Mouse (Mus musculus) kidney, adult 8-10 months (tissue): ENCODE results near the gene Gal3st1.
"Not testable (repeated sequence)": the region's sequence is repeated elsewhere in the genome, so short reads cannot be mapped to it uniquely, and the experiment has no call there.

Experiments
- DNase-seq, 2 experiments: peaks; one replicate each; pipeline ENCODE4 v3.0.0; 2022

Gene Gal3st1

DNA sequence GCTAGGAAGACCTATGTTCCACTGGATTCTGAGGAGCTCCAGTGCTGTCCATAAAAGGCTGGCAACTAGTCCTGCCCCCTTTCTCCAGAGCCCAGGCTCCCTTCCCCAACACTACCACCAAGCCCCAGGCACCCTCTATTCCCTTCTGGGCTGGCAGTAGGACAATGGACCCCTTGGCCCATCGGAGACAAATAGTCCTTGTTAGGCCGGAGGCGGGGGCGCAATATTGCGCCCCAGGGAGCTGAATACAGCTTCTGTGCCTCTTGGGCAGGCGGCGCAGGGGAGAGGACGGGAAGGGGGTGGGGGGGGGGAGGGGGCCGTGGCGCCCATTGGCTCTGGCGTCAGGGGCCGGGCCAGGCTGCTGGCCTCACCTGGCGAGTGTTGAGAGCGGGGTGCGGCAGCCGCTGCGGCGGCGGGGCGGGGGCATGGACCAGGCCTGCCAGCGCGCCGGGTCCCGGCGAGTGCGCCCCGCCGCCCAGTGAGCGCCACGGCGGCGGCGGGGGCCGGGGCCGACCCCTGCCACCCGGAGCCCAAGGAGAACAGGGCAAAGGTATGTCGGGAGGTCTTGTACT lies at the start of gene Gal3st1:
TSS of gene Gal3st1 (plus strand) at position 346 of the 572 bp plus-strand sequence.
- DNase-seq, result peak; percentile 55 to 61

DNA sequence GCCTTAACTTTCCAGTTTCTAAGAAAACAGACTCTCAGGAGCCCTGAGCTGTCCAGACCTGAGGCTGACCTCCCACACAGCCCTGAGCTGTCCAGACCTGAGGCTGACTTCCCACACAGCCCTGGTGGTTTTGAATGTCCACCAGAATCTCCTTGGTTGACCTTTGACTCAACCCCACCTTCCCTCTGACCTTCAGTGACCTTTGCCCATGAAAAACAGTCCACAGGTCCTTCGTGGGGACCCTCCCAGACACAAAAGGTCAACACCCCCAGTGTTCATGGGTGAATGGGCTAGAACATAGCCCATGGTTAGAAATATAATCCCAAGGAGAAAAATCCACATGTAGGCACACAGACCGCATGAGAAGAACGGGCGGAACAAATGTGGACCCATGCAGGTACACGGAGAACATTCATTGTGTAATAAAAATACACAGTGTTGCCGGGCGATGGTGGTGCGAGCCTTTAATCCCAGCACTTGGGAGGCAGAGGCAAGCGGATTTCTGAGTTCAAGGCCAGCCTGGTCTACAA lies 49.6 kb upstream of the Gal3st1 start:
- peak; percentile 54 to 67 for DNase-seq

DNA sequence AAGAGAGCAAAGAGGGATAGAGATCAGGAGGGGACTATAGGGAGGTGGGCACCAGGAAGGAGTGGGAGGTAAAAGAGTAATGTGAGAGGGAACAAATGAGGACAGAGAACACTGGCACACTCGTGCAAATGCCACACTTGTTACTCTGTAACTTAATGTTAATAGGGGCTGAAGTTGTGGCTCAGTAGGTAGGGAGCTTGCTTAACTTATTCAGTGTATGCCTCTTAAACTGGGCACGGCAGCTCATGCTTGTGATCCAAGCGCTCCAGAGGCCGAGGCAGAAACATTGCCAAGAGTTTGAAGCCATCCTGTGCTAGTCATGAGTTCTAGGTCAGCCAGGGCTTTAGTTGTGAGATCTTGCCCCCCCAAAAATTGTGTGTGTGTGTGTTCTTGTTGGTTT lies 48.3 kb upstream of the Gal3st1 start:
- peak; percentile 55 to 71 for DNase-seq

DNA sequence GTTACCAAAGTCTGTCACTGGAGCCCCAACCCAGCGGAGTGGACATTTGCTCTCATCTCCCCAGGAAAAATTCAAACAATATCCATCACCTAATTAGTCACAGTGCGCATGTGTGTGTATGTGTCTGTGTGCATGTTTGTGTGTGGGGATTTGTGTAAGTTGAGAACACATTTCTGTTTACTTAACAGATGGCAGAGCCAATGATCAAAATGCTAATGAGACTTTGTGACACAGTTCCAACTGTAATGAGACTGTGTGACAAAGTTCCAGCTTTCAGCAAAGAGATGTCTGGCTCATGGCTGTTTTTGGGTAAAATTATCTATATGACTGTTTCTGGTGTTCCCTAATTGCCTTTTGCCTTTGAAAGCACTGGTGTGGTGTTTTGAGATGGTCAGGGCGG lies 47.1 kb upstream of the Gal3st1 start:
- no peak for DNase-seq

DNA sequence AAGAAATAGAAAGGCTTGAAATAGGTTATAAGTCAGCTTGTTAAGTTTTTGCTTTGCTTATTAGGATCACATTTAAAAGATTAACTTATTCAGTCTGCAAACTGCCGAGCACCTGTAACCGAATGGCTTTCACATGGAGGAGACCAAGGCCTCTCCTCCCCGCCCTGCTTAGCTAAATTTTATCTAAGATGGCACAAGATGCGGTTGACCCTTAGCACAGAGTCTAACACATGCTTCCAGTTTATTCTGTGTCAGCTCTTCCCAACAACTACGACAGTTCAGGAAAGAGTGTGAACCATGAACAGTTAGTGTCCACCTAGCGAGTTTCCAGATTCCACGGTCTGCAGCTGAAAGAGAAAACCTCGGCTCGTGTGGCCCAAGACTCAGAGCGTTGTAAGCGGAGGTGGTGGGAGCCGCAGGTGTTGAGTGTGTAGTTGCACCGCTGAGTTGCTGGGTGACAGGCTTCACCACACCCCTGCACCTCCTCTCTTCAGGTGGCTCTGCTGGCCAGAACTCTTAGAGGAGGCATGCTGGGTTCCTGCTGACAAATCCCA lies 46.0 kb upstream of the Gal3st1 start:
- DNase-seq, result peak; percentile 79 to 90

DNA sequence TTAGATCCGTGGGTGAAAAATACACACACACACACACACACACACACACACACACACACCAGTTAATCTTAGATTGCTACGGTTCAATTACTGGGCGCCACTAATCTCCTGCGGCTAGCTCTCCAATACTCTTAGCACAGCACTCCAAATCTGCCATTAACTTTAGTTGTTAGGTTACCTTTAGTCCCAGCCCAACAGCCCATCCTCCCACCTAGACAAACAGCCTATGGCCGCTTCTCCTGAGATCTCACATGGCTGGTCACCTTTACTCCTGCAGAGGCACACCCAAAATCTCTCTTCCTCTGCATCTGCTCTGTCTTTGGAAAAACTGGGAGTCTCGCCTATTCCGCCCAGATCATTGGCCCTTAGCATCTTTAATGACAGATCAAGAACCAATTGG lies 42.1 kb upstream of the Gal3st1 start:
- peak; percentile 36 to 43 for DNase-seq

DNA sequence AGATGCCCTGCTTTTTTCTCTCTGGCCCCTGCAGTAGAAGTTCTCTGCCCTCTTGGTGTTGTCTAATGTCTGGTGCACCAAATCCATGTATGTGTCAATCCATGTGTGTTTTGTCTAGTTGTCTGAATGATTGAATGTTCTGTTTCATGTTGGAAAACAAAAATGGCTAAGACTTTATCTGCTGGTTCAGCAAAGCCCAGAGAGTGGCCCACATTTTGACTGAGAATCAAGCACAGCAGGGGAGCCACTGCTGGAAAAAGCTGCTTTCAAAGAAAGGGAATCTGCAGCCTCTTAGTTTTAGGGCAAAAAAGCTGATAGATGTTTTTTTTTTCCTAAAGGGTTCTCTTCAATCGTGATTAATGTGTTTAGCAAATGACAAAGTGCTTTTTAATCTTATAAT lies 37.0 kb upstream of the Gal3st1 start:
- no peak for DNase-seq

DNA sequence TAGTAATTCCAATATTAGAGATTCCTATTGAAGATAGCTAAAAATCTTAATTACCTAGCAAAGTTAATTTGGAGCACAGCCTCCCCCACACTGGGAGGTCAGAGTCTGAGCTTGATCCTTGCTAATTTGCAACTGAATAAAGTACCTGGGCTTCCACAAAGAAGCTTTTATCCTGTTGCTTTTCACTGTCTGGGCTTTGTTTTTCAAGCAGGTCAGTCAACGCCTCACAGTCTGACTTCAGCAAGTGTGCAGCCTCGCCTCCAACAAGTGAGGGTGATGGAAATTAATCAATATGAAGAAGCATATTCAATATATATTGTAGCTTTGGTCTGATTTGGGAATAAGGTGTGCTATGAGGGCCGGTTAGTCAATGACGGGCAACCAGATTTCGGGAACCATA lies 28.6 kb upstream of the Gal3st1 start:
- DNase-seq, result not testable (repeated sequence)

DNA sequence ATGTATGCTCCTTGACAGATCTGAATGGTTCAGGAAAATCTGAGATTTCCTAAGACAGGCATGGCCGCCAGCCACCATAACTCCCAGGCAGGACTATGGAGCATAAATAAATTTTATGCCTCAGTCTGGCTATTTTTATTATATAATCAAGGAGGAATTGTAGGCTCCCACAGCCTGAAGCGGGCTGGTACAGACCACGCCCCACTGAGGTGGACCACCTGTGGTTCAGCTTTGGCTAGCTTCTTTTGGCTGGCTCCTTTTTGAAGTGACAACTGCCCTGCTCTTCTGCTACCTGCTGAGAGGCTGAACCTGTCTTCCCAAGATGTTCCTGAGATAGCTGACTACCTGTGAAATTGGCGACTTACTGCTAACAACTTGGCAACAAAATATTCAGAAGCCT lies 28.1 kb upstream of the Gal3st1 start:
- DNase-seq, result not testable (repeated sequence)

DNA sequence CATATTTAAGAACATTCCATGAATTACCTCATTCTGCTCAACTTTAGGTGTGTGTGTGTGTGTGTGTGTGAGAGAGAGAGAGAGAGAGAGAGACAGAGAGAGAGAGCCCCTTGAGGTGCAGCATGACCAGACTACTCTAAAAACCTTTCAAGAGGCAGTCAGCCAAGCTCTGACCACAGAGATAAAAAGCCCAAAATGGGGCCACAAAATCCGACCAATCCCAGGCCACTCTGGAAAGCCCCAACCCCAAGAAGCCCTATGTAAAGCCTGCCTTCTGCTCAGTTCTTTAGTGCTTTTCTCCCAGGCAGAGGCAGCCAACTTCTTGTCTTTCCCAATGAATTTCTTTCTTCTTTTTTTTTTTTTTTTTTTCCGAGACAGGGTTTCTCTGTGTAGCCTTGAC lies 22.5 kb upstream of the Gal3st1 start:
- DNase-seq, result no peak

DNA sequence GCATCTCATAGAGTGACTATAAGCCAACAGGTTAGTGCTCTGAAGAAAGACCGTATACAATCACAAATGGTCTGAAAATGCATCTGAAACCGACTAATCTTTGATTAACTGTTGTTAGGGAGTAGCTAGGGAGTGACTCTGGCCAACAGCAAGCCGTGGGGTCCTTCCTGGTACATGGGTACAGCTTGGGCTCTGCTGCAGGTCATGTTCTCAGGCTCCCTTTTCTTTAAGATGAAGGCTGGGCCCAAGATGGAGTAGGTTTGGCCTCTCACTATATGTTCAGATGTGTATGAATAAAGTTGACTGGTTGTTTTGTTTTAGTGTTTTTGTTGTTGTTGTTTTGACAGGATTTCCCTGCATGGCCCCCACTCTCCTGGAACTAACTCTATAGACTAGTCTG lies 21.7 kb upstream of the Gal3st1 start:
- no peak for DNase-seq

DNA sequence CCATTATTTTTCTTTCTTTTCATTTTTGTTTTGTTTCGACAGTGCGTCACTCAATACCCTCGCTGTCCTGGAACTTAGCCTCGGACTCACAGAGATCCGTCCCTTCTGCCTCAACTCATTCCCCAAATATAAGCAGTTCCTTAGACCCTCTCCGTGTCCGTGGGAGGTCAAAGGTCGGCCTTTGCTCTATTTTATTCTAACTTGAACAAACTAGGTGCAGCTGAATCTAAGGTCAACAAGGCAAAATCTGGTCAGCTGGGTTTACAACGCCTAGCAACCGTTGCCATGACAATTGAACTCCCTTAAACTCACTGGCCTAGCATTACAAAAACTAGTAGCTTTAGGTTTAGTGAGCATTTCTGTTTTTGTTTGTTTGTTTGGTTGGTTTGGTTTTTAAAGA lies 20.3 kb upstream of the Gal3st1 start:
- DNase-seq, result no peak

DNA sequence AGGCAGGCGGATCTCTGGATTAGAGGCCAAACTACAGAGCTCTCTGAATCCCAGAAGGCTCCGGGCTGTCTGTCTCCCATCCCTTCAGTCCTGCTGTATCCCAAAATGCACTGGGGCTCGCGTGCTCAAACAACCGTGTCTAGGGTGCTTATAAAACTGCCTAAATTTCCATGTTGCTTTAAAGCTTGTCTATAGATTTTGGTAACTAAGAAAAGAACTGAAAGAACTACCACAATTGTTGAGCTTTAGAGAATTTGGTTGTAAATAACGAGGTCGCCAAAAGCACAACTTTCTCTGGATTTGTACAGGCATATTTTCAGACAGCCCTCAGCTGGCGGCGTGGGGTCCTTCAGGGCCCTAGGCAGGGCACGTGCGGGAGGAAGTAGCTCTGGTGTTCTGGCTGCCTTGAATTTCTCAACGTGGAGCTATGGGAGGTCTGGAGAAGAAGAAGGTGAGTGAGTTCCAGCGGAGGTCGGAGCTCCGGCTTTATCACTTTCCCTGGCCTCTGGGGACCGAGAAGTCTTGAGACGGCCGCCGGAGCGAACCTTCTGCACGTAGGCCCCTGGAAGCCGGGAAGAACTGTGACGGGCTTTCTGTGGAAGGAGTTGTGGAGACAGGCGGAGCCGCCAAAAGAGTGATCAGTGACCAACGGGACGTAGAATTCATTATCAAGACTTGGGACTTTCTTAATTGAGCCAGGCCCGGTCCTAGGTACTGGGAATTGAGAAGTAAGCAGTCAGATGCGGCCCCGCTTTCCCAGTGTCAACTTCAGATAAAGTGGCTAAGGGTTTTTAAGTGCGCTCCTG lies 19.6 kb upstream of the Gal3st1 start, which contains the start of gene Pes1:
TSS of gene Pes1 (plus strand) at position 366 of the 806 bp plus-strand sequence.
- peak; percentile 85 to 88 for DNase-seq

DNA sequence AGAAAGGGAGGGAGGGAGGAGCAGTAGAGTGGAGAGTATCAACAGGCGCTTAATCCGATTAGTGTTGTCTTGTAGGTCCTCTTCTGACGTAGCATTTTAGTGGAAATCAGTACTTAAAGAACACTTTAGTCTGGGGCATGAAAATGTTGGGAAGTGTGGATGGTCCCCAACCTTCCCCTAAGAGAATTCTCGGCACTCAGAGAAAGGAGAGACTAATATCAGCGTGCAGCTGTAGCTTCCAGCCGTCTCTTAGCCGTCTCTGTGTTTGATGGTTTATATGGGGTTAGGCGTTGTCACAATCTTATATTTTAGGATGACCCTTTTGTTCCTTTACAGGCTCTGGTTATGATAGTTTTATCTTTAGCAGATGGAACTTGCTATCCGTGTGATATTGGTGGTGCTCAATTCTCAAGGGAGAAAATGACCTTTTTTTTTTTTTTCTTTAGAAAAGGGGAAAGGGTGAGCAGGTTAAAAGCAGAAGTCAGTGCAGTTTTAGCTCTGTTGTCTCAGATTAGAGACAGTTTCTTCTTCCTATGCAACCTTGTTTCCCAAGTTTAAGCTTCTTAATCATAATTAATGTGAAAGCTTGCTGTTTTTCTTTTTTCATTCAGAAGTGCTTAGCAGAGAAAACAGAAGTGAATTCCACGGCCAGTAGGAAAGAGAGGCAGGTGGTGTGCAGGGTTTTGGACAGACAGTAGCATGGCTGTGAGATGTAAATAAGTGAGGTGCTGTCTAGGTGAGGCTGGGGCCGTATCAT lies 18.8 kb upstream of the Gal3st1 start:
- DNase-seq, result no peak

DNA sequence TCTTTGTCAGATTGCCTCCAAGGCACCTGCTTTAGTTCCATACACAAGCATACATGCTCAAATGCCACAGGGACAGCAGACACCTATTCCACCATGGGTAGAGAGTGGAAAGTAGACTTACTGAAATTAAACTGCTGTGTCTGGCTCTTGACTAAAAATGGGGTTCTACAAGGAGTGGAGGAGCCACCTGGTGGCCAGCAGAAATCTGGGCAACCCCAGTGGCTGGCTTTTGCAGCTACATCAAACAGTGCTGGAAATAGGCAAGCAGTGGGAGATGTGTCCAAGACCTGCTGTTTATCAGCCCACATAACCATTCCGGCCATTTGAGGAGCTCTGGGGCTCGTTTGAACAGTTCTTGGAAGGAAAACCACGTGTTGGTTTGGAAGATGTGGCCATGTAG lies 13.6 kb upstream of the Gal3st1 start:
- DNase-seq, result peak in 1 of 2 experiments; percentile 54

DNA sequence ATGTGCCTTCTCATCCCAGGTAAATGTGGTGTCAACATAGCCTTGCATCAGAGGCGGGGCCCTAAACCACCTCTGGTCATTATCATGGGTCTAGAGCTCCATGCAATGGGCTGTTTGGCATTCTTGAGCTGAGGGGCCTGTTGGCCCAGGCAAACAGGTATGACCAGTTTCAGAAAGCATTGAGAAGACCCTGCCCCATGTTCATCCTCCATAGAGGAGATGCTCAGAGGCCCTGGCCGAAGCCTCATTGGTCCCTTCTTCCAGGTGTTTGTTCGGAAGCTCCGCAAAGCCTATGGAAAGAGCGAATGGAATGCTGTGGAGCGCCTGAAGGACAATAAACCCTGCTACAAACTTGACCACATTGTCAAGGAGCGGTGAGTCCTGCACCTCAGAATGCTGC lies 13.1 kb upstream of the Gal3st1 start:
- DNase-seq, result no peak

DNA sequence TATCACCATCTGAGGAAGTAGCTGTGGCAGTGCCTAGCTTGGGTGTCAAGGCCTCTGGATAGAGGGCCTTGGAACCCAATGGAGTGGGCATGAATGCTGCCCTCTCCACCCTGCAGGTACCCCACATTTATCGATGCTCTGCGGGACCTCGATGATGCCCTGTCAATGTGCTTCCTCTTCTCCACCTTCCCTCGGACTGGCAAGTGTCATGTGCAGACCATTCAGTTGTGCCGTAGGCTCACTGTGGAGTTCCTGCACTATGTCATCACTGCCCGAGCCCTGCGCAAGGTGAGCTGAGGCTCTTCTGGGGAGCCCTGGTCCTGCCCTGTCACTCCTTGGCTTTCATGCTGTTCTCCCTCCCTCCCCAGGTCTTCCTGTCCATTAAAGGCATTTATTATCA lies 10.4 kb upstream of the Gal3st1 start:
- no peak for DNase-seq

DNA sequence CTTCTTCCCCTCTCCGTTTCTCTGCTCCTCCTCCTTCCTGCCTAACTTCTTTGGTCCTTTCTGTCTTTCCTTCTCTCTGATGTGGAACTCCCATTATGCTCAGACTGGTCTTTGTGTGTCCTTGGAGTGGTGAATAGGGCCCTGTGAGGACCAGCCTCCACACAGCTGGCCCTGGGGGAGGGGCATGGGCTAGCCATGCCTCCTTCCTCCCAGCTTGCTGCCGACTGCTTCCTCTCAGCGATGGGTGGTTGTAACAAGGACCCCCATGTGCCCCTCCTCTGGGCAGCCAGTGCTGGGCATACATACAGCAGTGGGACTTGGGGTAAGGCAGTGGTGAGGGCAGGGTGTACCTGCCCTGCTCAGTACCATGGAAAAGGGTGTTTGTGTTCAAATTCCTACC lies 9.1 kb upstream of the Gal3st1 start:
- no peak for DNase-seq

DNA sequence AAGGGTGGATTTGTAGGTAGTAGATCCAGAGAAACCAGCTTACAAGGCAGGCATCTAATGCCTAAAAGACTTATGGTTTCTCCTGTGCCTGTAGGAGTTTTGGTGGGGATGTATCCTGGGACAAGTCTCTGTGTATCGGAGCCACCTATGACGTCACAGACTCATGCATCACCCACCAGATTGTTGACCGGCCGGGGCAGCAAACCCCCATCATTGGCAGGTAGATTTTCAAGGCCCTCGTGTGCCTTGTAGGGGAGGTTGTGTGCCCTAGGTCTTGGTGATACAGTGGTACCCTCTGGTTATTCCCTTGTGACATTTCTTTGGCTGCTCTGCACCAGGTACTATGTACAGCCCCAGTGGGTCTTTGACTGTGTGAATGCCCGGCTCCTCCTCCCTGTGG lies 6.8 kb upstream of the Gal3st1 start, which contains the start of gene 4930556J24Rik:
TSS of gene 4930556J24Rik (minus strand) at position 101 of the 400 bp plus-strand sequence.
- DNase-seq, result no peak

DNA sequence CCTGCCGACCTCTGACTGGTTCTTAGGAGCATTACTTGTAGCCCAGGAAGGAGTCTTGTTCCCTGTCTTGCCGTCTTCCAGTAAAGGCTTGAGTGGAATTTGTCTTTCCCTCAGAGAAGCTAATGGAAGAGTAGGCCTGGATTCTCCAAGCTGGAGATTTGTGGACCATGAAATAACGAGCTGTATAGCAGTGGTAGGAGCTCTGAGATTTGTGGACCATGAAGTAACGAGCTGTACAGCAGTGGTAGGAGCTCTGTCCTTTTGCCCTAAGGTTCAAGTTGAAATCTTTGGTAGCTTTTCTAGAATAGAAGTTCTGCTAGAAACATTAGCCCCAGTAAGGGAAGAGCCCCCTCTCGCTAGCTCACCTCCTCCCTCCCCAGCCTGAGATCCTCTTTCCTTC lies 5.0 kb upstream of the Gal3st1 start:
- no peak for DNase-seq

DNA sequence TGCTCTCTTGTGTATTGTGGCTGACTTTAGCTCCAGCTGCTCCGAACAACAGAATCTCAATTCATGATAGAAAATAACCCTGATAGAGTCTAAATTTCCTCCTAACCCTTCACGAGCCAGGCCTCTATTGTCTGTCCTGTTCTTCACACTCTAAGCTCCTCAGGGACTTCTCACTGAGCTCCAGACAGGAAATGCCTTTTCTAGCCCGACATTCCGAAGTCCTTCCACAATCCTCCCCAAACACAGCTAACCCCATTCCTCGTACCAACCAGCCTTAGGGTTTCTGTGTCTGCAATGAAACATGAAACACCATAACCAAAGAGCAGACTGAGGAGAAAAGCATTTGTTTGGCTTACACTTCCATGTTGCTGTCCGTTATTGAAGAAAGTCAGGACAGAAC lies 1.9 kb upstream of the Gal3st1 start:
- no peak for DNase-seq

DNA sequence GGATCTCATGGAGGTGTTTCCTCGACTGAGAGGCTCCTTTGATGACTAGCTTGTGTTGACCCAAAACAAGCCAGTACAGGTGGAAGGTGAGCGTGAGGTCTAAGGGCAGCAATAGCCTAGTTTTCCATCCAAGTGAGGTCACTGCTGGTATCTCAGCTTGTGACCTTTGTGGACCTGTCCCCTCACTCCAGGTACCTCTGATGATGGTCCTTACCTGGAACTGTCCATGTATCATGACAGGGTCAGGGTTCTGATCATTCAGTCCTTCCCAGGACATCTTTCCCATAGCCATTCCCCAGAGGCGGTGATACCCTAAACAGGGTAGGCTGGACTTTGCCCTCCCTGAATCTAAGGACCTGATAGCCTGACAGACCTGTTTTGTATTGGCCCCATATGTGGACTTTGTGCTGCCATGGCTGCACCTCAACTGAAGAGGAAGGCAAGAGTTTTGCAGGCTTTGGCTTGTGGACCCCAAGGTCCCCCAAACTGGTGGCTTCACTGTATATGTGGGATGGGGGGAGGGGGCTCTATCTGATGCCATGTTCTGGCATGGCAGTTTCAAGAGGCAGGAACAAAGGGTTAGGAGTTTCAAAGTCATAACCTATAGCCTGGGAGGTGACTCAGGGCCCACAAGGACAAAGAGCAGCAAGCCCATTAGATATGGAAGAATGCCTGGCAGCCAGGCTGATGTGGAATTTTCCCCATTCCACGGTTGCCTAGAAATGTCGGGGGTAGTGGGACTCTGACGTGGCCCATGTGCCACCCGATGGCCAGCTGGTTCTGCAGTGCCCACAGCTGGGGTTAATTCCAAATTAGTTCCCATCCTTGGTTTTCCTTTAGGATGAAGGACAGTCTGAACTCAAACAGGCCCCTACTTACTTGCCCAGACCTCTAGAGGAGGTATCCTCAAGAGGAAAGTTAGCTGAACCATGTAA lies 894 bp upstream of the Gal3st1 start:
- DNase-seq, result peak; percentile 59 to 76
